Mouse (Mus musculus) heart, adult 9 months (tissue): ENCODE measurements around the gene Fam214b.

Source experiments
- DNase-seq, 2 experiments: peaks; one replicate each; pipeline ENCODE4 v3.0.0; 2022; ENCODE audit warnings: low spot score in 2 of 2

Fam214b gene

DNA sequence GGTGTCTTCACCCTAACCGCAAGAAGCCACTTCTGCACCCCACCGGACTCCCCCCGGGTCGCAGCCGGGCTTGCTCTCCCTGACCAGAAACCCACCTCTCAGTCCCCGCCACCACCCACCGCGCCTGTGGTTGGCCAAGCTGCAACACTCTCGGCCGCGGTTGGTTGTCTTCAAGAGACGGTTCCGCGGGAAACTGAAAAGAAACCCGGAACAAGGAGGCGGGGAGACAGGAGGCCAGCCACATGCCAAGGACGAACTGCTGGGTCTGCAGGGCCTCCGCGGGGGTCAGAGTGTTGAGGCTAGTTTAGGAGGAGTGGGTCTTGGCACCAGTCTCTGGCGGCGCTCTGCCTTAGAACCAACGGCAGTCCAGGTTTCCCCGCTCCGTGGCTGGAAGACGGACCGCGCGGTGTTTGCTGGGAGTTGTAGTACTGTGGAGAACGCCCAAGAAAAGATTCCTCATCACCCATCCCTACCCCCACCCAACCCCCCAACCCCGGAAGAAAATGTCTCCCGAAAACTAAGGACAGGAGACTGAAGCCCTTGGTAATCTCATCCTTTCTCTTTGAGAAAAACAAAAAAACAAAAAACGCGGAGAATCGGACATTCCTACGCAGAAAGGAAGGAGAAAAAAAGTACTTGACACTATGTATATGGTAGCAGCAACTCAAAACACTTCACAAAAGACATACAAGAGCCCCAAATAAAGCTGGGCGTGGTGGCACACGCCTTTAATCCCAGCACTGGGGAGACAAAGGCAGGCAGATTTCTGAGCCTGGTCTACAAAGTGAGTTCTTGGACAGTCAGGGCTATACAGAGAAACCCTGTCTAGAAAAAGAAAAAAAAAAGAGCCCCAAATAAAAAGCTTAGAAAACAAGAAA, 35.6 kb downstream of the Fam214b start, which contains the start of gene Fancg:
Gene Fancg (minus strand): TSS at position 346 of the 878 bp plus-strand sequence.
- peak; percentile 86 to 87 for DNase-seq

DNA sequence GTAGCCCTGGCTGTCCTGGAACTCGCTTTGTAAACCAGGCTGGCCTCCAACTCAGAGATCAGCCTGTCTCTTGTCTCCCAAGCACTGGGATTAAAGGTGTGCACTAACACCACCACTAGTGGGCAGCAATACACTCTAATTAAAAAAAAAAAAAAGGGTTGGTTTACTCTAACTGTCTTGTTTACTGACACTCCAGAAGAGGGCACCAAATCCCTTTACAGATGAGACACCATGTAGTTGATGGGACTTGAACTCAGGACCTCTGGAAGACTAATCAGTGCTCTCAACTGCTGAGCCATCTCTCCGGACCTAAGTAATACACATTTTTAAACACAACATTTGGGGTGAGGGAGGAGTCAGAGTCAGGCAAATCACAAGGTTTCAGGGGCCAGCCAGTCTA, 40.3 kb downstream of the Fam214b start:
- DNase-seq = peak in 1 of 2 experiments; percentile 37

DNA sequence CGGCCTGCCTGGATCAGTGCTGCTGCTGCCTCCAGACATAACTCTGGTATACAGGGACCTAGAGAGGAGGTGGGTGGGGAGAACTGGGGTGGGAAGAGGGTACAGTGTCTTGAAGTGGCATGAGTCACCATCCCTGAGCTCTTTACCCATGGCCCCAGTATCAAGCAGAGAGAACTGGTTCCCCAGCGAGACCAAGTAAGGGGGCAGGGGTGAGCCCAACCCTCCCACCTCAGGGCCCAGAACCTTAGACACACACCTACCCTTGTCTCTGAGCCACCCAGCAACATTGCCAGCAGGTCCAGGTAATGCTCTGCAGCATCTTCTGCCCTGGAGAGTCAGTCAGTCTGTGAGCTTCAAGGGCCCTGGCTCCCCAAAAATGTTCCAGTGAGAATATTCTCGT, 41.1 kb downstream of the Fam214b start:
- DNase-seq = no peak

DNA sequence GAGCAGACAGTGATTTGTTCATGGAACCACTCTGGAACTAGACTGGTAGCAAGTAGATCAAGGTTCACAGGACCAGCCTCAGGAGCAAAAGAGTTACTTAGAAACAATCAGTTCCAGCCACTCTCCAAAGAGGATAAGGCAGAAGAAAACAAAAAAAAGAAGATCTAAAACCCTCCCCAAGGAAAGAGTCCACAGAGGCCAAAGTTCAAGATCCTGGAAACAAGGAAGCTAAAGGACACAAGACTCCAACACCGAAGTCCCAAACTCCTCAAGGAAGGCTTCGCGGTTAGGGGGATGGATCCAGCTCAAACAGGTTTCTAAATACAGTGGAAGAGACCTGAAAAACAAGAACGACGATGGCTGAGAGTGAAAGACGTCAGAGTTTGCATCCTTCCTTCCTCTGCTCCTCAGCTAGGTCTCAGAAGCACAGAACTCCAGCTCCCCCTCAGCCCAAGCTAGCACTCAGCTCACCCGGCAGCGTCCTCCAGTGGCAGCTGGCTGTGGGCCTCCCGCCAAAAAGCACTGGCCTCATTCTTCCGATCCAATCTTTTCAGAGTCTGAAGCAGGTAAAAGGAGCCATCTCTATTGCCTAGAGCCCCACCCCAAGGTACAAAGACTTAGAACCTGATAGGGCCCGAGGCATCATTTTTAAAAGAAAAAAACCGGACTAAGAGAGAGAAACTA, 43.1 kb downstream of the Fam214b start:
- no peak for DNase-seq

DNA sequence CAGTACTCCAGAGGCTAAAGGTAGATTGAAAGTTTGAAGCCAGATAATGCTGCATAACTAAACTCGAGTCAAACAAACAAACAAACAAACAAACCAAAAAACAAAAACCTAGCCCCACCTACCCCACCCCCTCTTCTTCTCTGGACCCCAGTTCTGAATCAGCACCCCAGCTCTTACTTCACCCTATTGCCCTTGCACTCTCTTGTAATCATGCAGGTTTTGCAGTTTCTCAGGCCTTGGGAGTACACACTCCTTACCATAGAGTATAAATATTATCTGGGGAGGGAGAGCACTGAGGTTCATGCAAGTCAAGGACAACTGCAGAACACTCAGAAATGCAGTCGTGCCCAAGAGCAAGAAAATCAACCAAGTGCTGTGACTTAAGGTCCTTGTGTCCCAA, 44.7 kb downstream of the Fam214b start:
- DNase-seq = no peak

DNA sequence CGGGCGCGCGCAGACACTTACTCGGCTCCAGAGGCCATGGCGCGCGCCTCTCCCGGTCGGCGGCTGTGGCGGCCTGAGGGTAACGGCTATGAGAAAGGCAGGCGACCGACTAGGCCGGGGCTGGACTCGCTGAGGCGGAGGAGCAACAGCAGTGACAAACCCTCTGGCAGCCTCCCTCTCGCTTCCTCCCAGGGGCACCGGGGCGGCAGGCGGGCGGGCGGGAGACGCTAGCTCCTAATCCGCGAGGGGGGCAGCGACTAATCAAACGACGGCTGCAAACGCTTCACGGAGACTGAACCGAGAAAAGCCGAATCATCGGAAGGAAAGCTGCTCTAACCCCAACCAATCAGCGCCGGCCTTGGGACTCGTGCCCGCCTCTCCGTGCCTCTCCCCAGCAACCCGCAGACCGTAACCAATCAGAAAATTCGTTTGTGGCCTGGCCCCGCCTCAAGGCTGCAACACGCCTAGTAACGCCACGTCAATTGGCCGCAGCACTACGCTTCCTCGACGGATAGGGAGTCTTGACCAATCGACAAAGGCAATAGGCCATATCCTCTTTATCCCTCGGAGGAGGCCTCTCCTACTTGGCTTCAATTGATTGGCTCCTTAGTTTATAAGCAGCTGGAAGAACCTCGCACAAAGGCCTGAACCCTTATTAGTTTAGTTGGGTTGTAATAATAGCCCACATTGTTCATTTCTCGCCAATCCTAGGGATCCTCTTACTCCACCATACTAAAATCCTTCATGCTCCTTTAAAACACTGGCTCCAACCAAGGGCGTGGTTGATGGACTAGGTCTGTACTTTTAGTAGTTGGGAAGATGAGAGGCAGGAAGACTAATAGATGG, 45.7 kb downstream of the Fam214b start, which contains the start of gene Vcp:
Gene Vcp (minus strand): TSS at position 367 of the 846 bp plus-strand sequence.
- DNase-seq = peak; percentile 99

DNA sequence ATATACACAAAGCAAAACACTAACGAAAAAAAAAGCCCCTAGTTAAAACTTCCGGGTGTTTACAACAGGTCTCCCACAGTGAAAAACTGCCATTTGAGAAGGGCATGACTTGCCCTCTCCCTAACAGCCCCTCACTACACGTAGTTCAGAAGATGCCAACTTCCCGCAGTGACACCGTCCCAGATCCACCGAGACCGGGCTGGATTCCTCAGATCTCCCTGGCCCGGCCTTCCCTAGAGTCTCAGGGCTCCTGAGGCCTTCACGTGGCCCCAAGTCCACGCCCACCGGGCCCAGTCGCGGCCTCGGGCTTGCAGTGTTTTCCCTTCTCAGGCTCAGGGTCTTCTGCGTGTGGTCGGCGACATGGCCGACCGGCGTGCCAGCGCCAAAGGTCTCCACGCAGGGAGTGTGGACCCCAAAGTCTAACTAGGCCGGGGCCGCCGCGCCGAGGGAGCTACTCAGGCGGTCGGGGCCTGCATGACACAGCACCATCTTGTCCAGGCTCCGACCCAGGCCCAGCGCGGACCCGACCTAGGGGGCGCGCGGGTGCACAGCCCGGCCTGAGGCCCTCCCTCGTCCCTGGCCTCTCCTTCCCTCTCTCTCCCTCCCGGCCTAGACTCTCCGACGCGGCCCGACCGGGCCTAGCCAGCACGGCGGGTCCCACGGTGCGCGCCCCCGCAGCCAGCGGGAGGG, 46.4 kb downstream of the Fam214b start:
- peak; percentile 69 to 72 for DNase-seq

DNA sequence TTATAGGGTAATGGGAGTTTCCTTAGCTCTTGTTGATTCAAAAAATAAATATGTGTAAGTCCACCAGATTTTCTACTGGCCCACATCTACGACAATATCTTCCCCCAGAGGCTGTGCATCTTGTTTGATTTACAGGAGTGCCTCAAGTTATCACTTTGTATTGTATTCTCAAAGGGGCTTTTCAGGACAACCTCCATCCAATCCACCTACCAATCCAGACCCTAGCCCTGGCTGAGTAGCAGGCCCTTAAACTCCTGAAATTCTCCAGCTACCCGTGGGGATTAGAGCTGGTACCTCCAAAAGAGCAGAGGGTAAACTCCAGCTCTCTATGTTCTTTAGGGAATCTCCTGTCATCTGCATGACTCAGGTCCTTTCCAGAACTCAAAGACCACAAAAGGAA, 48.0 kb downstream of the Fam214b start:
- DNase-seq = no peak

DNA sequence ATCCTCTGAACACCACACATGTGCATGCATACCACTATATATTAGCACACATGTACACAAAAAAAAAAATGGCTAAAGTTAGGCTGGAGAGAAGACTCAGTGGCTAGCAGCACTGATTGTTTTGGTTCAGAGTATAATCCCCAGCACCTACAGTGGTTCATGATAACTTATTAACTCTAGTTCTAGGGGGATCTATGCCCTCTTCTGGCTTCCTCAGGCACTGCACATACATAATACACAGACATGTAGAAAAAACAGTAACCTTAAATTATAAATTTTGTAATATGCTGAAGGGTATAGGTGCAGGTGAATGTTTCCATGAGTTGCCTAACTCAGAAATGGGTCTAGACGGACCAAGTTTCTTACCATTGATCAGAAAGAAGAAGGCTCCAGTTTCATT, 57.7 kb downstream of the Fam214b start:
- no peak for DNase-seq
